Mouse (Mus musculus) liver, embryonic 13.5 days (tissue): ENCODE measurements around the gene Hcrt. TPM values are rescaled to one million over a fixed set of nuclear protein-coding genes. Genes with fewer than 3 reads are reported as not detected.

Experiments used
- polyA plus RNA-seq: library from polyadenylated mRNA; unstranded; fragments of >200 nt; fragmentation: Nextera tagmentation; extraction: Ambion mirVana; gene quantifications from 2 replicates; pipeline ENCODE4 v1.2.1, GENCODE M21; 2015

The Hcrt gene
- polyA plus RNA-seq, 1 experiment from 2014 or later: not detected

Other genes with a start within 250 kb of the Hcrt start
- 86.2 and 108 TPM in 2 replicates for gene Acly, start 234.9 kb downstream of the Hcrt start, polyA plus RNA-seq
- gene Ttc25, start 217.3 kb downstream of the Hcrt start, polyA plus RNA-seq: 0.08 and 0.16 TPM in 2 replicates
- gene Cnp, start 188.0 kb downstream of the Hcrt start, polyA plus RNA-seq: 13.2 and 14.1 TPM in 2 replicates
- 19.9 and 20.9 TPM in 2 replicates for gene Nkiras2, start 143.7 kb downstream of the Hcrt start, polyA plus RNA-seq
- gene Dnajc7, start 142.8 kb downstream of the Hcrt start, polyA plus RNA-seq: 70.7 and 86.2 TPM in 2 replicates
- gene Zfp385c, start 70.5 kb downstream of the Hcrt start, polyA plus RNA-seq: not detected in 2 replicates
- 1.6 and 1.7 TPM in 2 replicates for gene Dhx58, start 58.7 kb downstream of the Hcrt start, polyA plus RNA-seq
- gene Kat2a, start 50.5 kb downstream of the Hcrt start, polyA plus RNA-seq: 20.9 and 23.8 TPM in 2 replicates
- gene Hspb9, start 49.1 kb downstream of the Hcrt start, polyA plus RNA-seq: 0.17 and 0.43 TPM in 2 replicates
- 18.8 and 20.5 TPM in 2 replicates for gene Rab5c, start 24.7 kb downstream of the Hcrt start, polyA plus RNA-seq
- not detected in 2 replicates for gene Kcnh4, start 3.0 kb downstream of the Hcrt start, polyA plus RNA-seq
- gene Ghdc, start 8.0 kb upstream of the Hcrt start, polyA plus RNA-seq: 1.4 and 2.4 TPM in 2 replicates
- gene Stat5b, start 87.8 kb upstream of the Hcrt start, polyA plus RNA-seq: 21.1 and 23.8 TPM in 2 replicates
- gene Stat5a, start 96.4 kb upstream of the Hcrt start, polyA plus RNA-seq: 11.1 and 14.6 TPM in 2 replicates
- 28.5 and 32.8 TPM in 2 replicates for gene Stat3, start 176.6 kb upstream of the Hcrt start, polyA plus RNA-seq
- 25.5 and 26.6 TPM in 2 replicates for gene Cavin1, start 208.0 kb upstream of the Hcrt start, polyA plus RNA-seq
- 52.8 and 64.0 TPM in 2 replicates for gene Atp6v0a1, start 246.5 kb upstream of the Hcrt start, polyA plus RNA-seq